Mouse (Mus musculus) spleen, adult 2 months (tissue): ENCODE data around the gene Cox14.

ENCODE experiments used
- CTCF ChIP-seq: fragments of 200-500 bp; IDR thresholded peaks from 2 replicates; pipeline ENCODE4 v1.5.1; 2011; ENCODE audit warnings: mild to moderate bottlenecking, inconsistent platforms; ENCODE audit not compliant: insufficient read depth, insufficient read length, insufficient replicate concordance; ENCODE audit errors: extremely low read depth
- POLR2A ChIP-seq: fragments of 200-500 bp; IDR thresholded peaks from 2 replicates; pipeline ENCODE4 v1.6.1; 2011; ENCODE audit warnings: low read depth, low read length, inconsistent platforms

DNA sequence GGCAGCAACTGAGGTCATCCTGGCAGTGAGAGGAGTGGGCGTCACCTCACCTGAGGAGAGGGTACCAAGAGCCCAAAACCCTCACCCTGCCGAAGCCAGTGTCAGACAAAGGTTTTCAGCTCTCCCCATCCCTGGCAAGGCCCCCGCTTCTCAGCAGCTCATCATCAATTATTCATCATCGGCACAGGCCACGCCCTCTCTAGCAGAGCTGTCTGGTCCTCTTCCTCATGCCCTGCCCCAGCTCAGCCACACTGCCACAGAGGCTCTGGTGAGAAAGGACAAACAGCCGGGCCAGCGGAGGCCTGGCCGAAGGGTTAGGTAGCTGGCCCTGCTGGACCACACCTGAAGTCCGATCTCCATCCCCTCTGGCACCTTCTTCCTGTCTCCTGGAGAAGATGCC lies 33.4 kb upstream of the Cox14 start:
- TF ChIP-seq POLR2A (no peak), CTCF (no peak)
